Mouse (Mus musculus) midbrain, embryonic 14.5 days (tissue): ENCODE measurements around the gene Ptpre. TPM values are rescaled to one million over a fixed set of nuclear protein-coding genes. Genes with fewer than 3 reads are reported as not detected.
A peak's percentile ranks its signal among the peaks of the same experiment; 100 is the strongest.
"Not testable (repeated sequence)": the region's sequence is repeated elsewhere in the genome, so short reads cannot be mapped to it uniquely, and the experiment has no call there.

Source experiments
- ATAC-seq: fragments of 200-750 bp; cut with Nextera tagmentation; 2 replicates; pipeline ENCODE4 v1.8.0; 2017; ENCODE audit warnings: moderate number of reproducible peaks, moderate library complexity; ENCODE audit not compliant: low FRiP score, low TSS enrichment
- DNase-seq: peaks from one replicate; pipeline ENCODE4 v3.0.0-alpha.2; 2015
- H3K27ac ChIP-seq: fragments of 300-500 bp; sonication (generic); replicated peaks from 2 replicates; pipeline ENCODE4 v1.5.1; 2014; ENCODE audit warnings: mild to moderate bottlenecking, low read depth, low read length, moderate library complexity
- H3K27me3 ChIP-seq: fragments of 300-500 bp; sonication (generic); 2 replicates; pipeline ENCODE4 v1.6.1; 2014; ENCODE audit warnings: low read length, control low read depth, mixed read lengths; ENCODE audit not compliant: control insufficient read depth, insufficient read depth
- H3K36me3 ChIP-seq: fragments of 300-500 bp; sonication (generic); 2 replicates; pipeline ENCODE4 v1.6.1; 2014; ENCODE audit warnings: low read length, control low read depth; ENCODE audit not compliant: control insufficient read depth, insufficient read depth
- H3K4me1 ChIP-seq: fragments of 300-500 bp; sonication (generic); 2 replicates; pipeline ENCODE4 v1.6.1; 2014; ENCODE audit warnings: mild to moderate bottlenecking, antibody characterized with exemption, low read length, control low read depth; ENCODE audit not compliant: control insufficient read depth, insufficient read depth
- H3K4me2 ChIP-seq: fragments of 300-500 bp; sonication (generic); 2 replicates; pipeline ENCODE4 v1.6.1; 2014; ENCODE audit warnings: mild to moderate bottlenecking, low read length, moderate library complexity
- H3K4me3 ChIP-seq: fragments of 300-500 bp; sonication (generic); replicated peaks from 2 replicates; pipeline ENCODE4 v1.5.1; 2014; ENCODE audit warnings: low read depth, low read length
- H3K9ac ChIP-seq: fragments of 300-500 bp; sonication (generic); replicated peaks from 2 replicates; pipeline ENCODE4 v1.6.1; 2014; ENCODE audit warnings: mild to moderate bottlenecking, low read length, moderate library complexity
- H3K9me3 ChIP-seq: fragments of 300-500 bp; sonication (generic); 2 replicates; pipeline ENCODE4 v1.6.1; 2016; ENCODE audit warnings: low read length, control low read depth, mixed read lengths; ENCODE audit not compliant: control insufficient read depth
- WGBS: fragments of 180-500 bp; shearing (Covaris S2); extraction: QIAGEN DNeasy Blood & Tissue Kit; methylation state at CpG from one replicate; pipeline ENCODE4 v1.1.7; 2014; 5-methylcytosine and 5-hydroxymethylcytosine counted together
- polyA plus RNA-seq: library from polyadenylated mRNA; unstranded; fragments of >200 nt; fragmentation: Nextera tagmentation; extraction: Ambion mirVana; gene quantifications from 2 replicates; pipeline ENCODE4 v1.2.1, GENCODE M21; 2014

Ptpre gene
- polyA plus RNA-seq, 1 experiment from 2014 or later = 5.0 TPM

DNA sequence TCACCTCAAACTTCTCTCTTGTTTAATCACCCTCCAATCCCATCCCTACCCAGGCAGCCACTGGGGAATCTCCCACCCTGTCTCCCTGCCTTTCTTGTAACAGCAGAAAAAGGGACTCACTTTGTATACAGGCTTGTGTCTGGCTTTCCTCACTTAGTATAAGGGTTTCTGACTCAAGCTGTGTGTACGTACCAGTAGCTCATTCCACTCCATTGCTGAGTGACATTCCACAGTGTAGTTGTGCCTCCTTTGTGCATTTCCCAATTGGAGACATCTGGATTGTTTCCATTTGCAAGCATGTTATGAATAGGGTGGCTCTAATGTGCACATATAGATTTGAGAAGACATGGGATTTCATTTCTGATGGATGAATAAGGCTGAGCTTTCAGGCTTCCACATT, 23.0 kb downstream of the Ptpre start:
- Histone ChIP-seq H3K9me3 (no peaks in the 10 kb centered on the region), H3K36me3 (no peaks in the 10 kb centered on the region), H3K9ac (no peak overlapping the region), H3K4me2 (no peak overlapping the region), H3K27ac (no peak overlapping the region), H3K4me3 (no peak overlapping the region), H3K4me1 (no peaks in the 10 kb centered on the region), H3K27me3 (no peaks in the 10 kb centered on the region)
- DNase-seq = no peak
- 79% methylated on average over 1 of the region's 1 CpGs for WGBS
- ATAC-seq = no peak

DNA sequence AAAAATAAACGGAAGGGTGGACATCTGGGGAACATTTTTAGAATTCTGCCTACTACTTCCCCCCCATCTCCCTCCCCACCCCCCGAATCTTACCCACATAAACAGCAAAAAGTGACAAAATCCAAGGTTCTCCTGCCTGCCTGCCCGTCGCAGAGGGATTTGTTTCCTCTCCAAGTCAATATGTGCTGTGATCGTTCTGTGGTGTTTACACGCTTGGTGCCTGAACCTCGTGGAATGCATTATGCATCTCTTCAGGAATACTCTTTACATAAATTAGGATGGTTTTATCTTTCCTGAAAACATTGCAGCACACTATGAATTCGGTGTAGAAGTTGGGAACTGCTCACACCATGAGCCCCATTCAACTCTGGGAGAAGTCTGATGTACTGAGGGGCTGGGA, 26.7 kb downstream of the Ptpre start:
- DNase-seq (peak; percentile 24), ATAC-seq (no peak)
- H3K27ac ChIP-seq = no peak overlapping the region
- 64% methylated on average over 8 of the region's 8 CpGs for WGBS
- no peaks in the 10 kb centered on the region for H3K27me3 ChIP-seq
- no peaks in the 10 kb centered on the region for H3K36me3 ChIP-seq
- H3K9me3 ChIP-seq = no peaks in the 10 kb centered on the region
- H3K9ac ChIP-seq = no peak overlapping the region
- no peaks in the 10 kb centered on the region for H3K4me1 ChIP-seq
- no peak overlapping the region for H3K4me3 ChIP-seq
- H3K4me2 ChIP-seq = no peak overlapping the region

DNA sequence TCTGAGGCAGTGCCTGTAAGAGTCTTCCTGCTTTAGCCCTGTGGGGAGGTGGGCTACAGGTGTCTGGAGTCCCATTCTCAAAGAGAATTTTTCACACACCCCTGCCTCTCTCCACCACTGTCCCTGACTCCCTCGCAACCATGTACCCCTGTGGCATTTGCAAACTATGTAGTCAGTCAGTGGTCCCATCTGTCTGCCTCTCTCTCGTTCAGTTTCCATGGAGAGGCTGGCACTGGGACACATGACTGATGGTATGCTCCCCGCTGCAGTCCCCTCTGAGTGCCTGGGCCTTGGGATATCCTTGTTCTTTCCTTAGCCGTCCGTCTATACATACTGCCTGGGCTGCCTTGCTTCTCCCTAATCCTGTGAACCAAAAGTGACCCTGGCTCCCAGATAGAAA, 28.7 kb downstream of the Ptpre start:
- Histone ChIP-seq H3K4me2 (no peak overlapping the region), H3K27ac (no peak overlapping the region), H3K27me3 (no peaks in the 10 kb centered on the region), H3K9ac (no peak overlapping the region), H3K9me3 (no peaks in the 10 kb centered on the region), H3K4me3 (no peak overlapping the region), H3K4me1 (no peaks in the 10 kb centered on the region), H3K36me3 (no peaks in the 10 kb centered on the region)
- DNase-seq (no peak), ATAC-seq (no peak)
- WGBS = 84% methylated on average over 5 of the region's 5 CpGs

DNA sequence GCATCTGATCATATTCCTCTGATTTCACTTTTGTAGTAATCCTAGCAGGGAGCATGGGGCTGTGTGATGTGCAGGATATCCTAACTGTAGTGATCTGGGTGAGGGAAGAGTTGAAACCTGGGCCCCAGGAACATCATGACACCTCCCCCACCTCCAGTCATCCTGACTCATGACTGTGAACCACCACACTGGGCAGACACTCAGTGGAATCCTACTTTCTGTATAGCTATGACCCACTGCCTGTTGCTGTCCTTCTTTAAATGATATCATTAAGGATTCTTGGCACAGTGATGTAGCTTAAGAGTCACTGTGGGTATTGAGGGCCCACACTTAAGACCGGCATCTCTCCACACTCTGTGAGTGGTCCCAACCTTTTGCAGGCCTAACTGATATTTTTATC, 30.3 kb downstream of the Ptpre start:
- ATAC-seq (no peak), DNase-seq (no peak)
- Histone ChIP-seq H3K27ac (no peak overlapping the region), H3K4me1 (peaks cover 5% of the 10 kb centered on the region; the same call in 1 of the 2 replicates), H3K4me2 (no peak overlapping the region), H3K9ac (no peak overlapping the region), H3K27me3 (no peaks in the 10 kb centered on the region), H3K9me3 (no peaks in the 10 kb centered on the region), H3K36me3 (no peaks in the 10 kb centered on the region), H3K4me3 (no peak overlapping the region)
- 94% methylated on average over 1 of the region's 1 CpGs for WGBS

DNA sequence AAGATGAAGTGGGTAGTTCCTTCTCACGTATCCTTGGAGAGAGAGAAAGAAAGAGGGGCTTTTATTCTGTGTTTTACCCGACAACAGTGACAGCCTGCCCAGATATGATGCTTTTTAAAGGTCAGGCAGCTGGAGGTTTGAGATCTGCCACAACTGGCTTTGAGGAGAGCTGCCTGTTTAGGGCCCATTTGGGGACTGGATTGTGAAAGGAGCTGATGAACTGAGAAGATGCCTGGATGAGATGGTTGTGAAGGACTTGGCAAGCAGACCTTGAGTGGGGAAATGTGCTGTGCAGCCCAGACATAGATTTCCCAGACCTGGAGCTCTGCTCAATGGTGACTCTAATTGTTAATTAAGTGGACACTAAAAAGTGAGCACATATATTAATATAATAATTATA, 31.3 kb downstream of the Ptpre start:
- Histone ChIP-seq H3K9me3 (no peaks in the 10 kb centered on the region), H3K9ac (no peak overlapping the region; the same call in 1 of the 2 replicates), H3K27ac (no peak overlapping the region; the same call in 1 of the 2 replicates), H3K36me3 (no peaks in the 10 kb centered on the region), H3K4me2 (no peak overlapping the region), H3K4me3 (no peak overlapping the region), H3K4me1 (peaks cover 5% of the 10 kb centered on the region; the same call in 1 of the 2 replicates), H3K27me3 (no peaks in the 10 kb centered on the region)
- 73% methylated on average over 2 of the region's 2 CpGs for WGBS
- DNase-seq = no peak
- ATAC-seq = no peak

DNA sequence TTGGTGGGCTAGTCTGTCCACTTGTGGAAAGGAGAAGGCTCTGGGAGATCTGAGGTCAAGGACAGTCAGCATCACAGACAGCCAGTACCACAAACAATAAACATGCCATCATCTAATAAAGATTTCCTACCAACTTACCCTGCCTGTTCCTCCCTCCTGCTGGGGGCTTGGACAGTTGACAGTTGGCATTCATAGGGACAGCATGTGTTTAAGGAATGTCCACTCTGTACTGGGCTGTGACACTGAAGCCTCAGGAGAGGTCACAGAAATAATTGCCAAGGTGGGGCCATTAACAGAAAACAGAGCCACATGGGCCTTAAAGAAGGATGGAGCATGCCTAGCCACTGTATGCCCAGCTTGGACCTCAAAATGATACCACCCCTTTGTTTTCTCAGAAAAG, 34.1 kb downstream of the Ptpre start:
- ATAC-seq (no peak), DNase-seq (no peak)
- H3K27me3 ChIP-seq = no peaks in the 10 kb centered on the region
- no peaks in the 10 kb centered on the region for H3K36me3 ChIP-seq
- H3K4me3 ChIP-seq = no peak overlapping the region
- H3K4me1 ChIP-seq = peaks cover 5% of the 10 kb centered on the region; the same call in 1 of the 2 replicates
- H3K4me2 ChIP-seq = no peak overlapping the region
- H3K9me3 ChIP-seq = no peaks in the 10 kb centered on the region
- no peak overlapping the region for H3K27ac ChIP-seq
- no peak overlapping the region for H3K9ac ChIP-seq

DNA sequence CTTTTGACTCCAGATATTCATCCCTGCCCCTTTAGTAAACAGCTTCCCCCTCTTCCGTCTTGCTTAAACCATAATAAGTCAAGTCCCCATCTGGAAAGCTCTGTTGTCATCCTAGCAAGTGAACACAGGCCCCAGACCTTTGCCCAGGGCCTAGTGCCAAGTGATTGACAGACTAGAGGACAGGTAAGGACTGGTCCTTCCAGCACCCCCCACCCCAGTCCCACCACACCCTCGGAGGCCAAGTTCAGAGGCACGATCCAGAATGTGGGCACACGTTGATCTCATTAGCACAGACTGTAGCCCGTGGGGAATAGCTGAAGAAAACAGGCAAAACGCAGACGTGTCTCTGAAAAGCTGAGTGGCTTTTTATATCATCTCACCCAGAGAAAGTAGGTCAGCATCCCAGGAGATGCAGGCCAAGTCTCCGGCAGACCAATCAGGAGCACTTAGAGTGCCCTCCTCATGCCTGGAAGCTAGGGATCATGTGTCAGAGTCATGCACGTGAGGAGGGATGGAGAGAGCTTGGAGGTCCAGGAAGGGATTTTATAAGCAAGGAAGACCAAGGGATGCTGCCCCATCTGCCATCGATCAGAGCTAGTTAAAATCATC, 34.8 kb downstream of the Ptpre start:
- Histone ChIP-seq H3K27me3 (no peaks in the 10 kb centered on the region), H3K9me3 (no peaks in the 10 kb centered on the region), H3K4me3 (no peak overlapping the region), H3K27ac (no peak overlapping the region; the same call in 1 of the 2 replicates), H3K36me3 (no peaks in the 10 kb centered on the region), H3K9ac (no peak overlapping the region), H3K4me2 (no peak overlapping the region), H3K4me1 (peaks cover 5% of the 10 kb centered on the region; the same call in 1 of the 2 replicates)
- 56% methylated on average over 10 of the region's 10 CpGs for WGBS
- DNase-seq (peak; percentile 31), ATAC-seq (no peak)

DNA sequence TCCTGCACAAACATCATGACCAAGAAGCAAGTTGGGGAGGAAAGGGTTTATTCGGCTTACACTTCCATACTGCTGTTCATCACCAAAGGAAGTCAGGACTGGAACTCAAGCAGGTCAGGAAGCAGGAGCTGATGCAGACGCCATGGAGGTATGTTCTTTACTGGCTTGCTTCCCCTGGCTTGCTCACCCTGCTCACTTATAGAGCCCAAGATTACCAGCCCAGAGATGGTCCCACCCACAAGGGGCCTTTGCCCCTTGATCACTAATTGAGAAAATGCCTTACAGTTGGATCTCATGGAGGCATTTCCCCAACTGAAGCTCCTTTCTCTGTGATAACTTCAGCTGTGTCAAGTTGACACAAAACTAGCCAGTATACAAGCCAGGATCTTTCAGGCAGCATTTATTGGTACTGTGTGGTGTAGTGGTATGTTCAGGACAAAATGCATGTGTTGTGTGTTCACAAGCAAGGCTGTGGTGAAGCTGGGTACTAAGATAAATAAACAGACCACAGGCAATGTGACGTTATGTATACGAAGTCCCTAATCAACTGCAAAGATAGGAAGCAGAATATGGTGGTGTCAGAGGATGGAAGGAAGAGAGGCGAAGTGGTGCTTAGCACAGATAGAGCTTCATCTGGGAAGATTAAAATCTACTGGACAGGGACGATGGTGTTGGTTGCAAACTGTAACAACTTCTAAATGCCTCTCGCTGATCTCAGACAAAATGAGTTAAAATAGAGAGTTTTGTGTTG, 38.2 kb downstream of the Ptpre start:
- H3K9me3 ChIP-seq, H3K36me3 ChIP-seq, DNase-seq, H3K4me1 ChIP-seq, H3K9ac ChIP-seq, H3K4me3 ChIP-seq, ATAC-seq, H3K27ac ChIP-seq, H3K27me3 ChIP-seq, H3K4me2 ChIP-seq: not testable (repeated sequence)
- 89% methylated on average over 7 of the region's 7 CpGs for WGBS

DNA sequence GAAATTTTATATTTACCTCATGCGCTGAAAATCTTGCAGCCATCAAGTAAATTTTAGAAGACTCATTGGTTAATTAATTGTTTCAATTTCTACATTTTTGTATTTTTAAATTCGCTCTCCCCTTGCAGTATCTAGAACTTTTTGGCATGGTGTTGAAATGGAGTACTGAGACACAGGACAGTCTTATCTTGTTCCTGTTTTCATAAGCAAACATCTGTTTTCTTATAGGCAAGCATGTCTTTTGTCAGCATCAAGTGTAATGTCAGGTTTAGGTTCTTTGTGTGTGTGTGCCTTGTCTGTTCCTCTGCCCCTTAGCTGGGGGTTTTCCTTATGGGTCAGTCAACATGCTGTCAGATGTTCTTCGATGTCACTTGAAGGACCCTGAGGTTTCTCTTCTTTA, 39.0 kb downstream of the Ptpre start:
- Histone ChIP-seq H3K27me3 (no peaks in the 10 kb centered on the region), H3K9ac (no peak overlapping the region), H3K27ac (no peak overlapping the region), H3K9me3 (no peaks in the 10 kb centered on the region), H3K4me3 (no peak overlapping the region), H3K4me1 (peaks cover 5% of the 10 kb centered on the region; the same call in 1 of the 2 replicates), H3K4me2 (no peak overlapping the region), H3K36me3 (no peaks in the 10 kb centered on the region)
- 93% methylated on average over 3 of the region's 3 CpGs for WGBS
- no peak for ATAC-seq
- no peak for DNase-seq
